Mouse (Mus musculus): ENCODE measurements around the gene Epas1.
A peak's percentile ranks its signal among the peaks of the same experiment; 100 is the strongest.

Epas1 gene

DNA sequence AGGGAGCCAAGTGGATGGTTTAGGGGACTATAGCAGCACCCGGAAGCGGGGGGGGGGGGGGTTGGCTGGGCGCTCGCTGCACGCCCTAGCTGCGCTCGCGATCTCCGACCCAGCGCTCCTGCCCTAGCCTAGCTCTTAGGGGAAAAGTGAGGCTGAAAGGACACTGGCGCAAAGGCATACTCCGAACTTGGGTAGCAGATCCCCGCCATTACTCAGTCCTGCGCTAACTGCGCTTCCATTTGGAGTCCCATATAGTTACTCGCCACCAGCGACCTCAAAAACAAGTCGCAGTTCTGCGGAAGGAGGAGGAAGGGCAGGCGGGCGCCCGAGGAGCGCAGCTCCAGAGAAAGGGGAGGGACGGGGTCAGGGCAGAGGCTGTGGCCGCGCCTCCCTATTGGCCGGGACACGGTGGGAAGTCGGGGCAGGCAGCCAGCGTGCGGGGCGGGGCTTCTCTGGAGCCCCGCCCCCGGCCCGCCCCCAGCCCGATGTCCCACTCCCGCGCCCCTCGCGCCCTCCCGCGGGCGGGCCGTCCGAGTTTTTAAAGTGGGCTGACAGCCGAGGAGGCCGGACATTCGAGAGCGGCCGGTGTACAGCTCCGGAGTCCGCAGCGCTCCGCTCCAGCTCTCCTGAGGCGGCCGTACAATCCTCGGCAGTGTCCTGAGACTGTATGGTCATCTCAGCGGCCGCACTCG lies at the start of gene Epas1:
TSS of gene Epas1 (plus strand) at position 571 of the 692 bp plus-strand sequence.
- peak; percentile 87 for DNase-seq (ENCODE audit: low spot score)

DNA sequence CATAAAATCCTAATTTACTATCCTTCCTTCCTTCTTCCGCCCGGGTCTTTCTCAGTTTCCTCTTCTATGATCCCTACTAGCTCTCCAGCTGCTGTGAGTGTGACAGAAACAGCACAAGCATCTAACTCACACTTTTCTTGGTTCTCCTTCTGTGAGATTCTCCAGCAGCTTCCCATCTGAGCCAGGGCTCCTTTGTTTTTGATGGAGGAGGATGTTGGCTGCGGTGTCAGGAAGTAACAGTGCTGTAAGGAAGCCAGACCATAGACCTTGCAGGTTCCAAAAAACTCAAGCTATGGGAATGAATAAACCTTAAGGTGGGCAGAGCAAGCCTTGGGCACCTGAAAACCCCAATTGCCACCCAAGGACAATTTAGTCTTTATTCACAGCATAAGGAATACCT lies 48.3 kb upstream of the Epas1 start:
- DNase-seq (ENCODE audit: low spot score): no peak

DNA sequence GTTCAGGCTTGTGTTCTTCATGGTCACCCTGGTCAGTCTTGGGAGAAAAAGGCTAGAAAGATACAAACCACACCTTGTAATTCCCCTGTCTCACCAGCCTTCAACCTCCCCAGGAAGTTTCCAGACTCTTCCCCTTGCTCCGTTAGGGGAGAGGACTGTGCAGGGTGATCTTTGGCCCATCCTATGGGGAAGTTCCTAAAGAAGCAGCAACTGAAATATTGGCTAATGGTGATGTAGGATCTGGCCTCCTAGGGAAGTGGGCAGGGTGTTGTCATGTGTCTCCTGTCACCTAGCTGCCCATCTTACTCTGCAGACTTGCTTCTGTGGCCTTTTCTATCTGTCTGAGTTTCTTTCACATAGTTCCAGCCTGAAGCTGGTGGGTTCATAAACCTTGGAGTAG lies 47.0 kb upstream of the Epas1 start:
- DNase-seq (ENCODE audit: low spot score): no peak

DNA sequence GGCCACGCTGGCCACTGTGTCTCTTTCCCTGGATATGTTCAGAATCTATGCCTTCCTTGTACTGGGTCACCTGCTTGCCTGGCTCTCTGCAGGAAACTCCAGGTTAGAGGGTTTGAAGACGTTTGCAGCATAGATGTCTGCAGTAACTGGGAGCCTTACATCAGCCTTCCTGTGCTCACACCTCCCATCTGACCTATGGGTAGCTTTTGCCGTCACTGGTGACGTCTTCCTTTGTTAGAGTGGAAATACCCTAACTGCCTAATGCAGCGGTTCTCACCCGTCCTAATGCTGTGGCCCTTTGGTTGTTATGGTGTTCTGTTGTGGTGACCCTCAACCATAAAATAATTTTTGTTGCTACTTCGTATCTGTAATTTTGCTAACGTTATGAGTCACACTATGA lies 43.7 kb upstream of the Epas1 start:
- DNase-seq (ENCODE audit: low spot score): no peak

DNA sequence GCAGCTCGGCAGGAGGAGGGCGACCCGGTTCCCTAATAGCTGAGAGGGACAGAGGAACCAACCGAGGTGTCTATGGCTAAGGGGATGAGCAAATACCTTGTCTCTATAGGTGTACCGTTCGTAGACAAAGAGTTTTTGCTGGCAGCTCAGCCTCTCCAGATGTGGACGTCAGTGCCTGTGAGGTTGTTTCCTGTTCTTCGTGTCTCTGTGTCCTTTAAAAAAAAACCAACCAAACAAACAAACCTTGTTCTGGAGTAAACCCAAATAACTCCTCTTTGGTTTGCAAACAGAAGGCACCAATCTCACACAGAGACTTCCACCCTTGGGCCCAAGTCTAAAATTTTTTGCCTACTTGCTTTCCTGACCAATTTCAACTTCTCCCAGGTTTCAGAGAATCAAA lies 43.1 kb upstream of the Epas1 start:
- no peak for DNase-seq (ENCODE audit: low spot score)

DNA sequence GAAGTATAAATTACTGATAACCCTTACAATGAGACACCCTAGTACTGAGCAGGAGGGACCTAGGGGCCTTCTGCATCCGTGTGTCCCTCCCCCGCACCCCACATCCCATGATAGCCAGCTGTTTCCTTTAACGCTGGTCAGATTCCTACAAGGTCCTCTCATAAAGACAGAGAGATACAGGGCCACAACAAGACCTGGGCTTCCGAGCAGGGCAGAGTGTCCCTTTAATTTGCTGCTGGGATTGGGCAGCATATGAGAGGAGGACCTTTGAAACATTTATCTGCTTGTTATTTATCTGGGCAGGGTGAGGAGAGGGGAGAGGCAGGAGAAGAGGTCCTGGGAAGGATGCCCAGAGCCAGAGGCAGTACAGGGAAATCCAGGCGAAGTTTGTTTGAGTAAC lies 41.6 kb upstream of the Epas1 start:
- no peak for DNase-seq (ENCODE audit: low spot score)

DNA sequence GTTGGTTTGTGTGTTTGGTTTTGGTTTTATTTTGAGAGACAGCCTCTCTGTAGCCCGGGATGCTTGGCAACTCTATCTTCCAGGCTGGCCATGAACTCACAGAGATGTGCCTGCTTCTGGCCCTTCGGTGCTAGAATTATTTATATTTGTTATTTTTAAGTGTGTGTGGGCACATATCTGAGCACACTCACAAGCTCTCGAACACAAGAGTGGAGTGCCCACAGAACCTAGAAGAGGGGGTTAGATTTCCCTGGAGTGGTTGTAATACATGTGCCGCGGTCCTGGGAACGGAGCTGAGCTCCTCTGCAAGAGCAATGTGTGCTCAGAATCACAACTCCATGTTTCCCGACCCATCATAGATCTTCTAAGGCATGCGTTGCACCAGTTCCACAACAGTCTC lies 40.9 kb upstream of the Epas1 start:
- no peak for DNase-seq (ENCODE audit: low spot score)

DNA sequence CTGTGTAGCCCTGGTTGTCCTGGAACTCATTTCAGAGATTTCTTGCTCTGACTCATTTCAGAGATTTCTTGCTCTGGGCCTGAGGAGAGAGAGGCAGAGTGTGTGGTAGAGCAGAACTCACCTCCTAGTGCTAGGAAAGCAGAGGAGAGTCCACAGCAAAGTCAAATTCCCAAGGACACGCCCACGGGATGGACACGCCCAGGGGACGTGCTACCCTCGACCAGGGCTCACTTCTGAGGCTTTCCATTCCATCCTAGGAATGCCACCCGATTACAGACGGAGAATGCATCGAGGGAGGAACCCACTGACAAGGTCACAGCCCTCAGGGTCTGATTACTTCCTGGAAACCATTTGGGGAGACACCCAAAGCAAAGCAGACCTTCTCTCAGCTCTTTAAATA lies 39.9 kb upstream of the Epas1 start:
- no peak for DNase-seq (ENCODE audit: low spot score)

DNA sequence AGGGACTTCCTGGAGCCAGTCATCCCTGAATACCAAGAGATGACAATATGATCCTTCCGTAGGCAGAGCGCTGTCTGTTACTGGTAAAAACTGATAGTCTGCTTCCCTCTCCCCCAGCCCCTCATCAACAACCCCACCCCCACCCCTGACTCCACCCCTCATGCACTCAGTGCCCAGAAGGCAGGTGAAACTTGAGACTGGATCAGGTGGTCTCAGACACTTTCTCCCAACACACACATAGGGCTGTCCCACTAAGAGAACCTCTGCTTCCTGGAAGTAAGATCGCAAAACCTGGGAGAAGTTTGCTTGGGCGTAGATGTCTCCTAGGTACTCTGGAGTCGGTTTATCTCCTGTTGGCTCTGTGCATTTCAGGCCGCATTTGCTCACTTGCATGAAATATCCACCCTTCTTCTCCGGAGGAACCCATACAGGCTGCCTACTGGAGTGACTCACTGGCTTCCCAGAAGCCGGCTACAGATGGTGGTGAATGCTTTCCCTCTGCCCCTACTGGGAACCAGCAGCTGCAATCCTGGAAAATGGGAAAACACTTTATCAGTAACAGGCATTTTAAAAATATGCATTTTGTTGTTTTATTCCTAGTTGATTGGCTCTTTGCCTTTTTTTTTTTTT lies 28.6 kb upstream of the Epas1 start:
- no peak for DNase-seq (ENCODE audit: low spot score)

DNA sequence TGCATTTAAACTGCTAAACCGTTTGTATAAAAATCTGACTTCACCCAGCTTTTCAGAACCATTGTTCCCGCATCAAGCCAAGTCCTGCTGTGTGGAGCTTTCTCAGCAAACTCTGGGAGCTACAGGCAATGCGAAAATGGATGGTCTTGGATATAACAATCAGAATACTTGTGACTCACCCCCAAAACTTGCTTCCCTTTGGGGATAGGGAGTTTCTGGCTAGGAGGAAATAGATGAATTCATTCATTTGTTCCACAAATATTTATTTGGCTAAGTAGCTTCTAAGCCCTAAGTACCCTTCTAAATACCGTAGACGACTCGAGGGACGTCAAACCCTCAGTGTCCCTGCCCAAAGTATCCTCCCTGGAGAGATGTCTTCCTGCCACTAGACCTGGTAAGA lies 27.0 kb upstream of the Epas1 start:
- no peak for DNase-seq (ENCODE audit: low spot score)

DNA sequence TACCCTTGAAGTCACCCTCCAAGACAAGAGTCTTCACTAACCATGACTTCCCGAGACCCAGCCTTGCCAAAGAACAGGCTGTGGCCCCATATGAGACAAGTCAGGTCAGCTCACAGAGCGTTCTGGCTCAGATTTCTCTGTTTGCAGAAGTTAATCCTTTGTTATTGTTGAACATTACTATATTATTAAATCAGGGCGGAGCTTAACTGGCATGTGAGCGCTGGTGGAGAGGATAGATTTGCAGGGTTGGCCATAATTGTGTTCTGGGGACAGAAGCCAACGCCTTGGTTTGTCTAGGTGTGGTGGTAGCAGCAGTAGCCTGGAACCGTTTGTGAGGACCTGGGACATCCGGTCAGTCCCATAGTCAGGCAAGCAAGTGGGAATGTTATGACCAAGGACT lies 26.5 kb upstream of the Epas1 start:
- DNase-seq (ENCODE audit: low spot score): no peak

DNA sequence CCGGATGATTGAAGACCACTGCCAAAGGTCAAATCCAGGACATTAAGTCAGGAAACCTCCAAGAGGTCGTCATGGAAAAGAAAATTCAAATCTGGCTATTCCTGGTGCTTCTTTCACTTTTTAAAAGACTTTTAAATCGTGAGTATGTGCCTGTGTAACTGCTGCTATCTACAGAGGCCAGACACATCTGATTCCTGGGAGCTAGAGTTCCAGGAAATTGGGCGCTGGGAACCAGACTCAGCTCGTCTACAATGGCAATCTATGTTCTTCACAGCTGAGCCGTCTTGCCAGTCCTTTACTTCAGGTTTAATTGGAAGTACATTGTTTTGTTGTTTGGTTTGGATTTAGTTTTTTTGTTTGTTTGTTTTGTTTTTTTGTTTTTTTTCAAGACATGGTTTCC lies 22.2 kb upstream of the Epas1 start:
- DNase-seq (ENCODE audit: low spot score): no peak

DNA sequence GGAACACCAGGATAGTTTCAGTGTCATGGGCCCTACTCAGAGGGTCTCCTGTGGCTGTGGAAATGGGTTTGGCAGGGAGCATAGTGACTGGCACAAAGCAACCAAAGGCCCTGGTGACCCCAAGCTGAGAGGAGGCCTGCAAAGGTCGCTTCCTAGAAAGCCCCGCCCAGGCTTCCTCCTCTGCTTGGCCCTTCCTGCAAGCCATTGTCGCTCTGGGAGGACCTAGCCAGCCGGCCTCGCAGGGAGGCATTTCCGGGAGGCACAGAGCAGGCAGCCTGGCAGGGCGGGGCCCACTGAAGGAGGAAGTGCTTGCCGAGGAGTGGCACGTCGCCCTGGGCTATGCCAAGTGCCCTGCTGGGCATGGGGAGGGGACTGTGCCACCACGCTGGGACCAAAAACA lies 21.5 kb upstream of the Epas1 start:
- DNase-seq (ENCODE audit: low spot score): peak; percentile 70

DNA sequence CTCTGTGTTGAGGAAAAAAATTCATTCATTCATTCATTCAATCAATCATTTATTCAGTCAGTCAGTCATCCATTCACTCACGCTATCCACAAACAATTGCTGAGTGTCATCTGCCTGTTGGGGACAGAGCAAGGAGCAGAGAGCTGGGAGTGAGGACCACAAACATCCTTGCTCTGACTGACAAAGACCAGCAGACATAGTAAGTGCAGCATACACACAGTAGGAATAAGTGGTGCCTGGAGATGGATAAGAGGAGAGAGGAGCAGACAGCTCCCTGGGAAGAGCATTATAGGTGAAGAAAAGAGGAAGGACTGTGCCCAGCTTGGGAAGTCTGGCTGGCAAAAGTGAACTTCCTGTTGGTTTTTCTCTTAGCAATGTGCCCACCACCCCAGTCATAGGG lies 21.0 kb upstream of the Epas1 start:
- DNase-seq (ENCODE audit: low spot score): no peak

DNA sequence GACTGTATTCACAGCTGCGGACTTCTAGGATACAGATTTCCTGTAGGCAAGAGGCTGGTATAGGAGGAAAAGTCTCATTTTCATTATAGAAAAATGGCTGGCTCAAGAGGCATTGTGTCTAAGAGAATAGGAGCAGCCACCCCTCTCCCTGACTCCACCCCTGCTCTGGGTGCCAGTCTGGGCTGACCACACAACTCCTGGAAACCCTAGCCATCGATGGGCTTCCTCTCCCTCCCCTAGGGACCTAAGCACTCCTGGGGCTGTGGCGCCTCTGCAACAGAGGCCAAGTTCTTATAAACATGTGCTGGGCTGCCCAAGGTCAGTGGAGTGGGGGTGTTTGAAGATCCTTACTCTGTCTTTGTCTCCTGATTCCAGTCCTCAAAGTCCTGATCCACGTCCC lies 19.9 kb upstream of the Epas1 start:
- no peak for DNase-seq (ENCODE audit: low spot score)

DNA sequence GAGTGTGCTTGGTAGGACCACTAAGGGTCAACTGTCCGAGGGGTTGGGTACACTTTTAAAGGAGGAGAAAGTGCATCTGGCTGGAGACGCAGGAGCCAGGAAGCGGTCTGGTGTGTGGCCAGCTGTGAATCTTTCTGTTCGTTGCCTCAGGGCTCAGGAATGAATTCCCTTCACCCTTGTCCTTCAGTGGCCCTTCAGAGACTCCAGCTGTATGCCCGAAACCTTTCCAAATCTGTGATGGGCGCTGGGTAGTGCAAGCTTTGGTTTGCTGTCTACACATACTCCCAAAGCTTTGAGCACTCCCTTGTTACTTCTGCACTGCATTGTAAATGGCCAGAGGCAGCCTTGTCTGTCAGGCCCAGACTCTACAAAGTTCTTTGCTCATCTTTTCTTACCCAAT lies 15.0 kb upstream of the Epas1 start:
- DNase-seq (ENCODE audit: low spot score): no peak

DNA sequence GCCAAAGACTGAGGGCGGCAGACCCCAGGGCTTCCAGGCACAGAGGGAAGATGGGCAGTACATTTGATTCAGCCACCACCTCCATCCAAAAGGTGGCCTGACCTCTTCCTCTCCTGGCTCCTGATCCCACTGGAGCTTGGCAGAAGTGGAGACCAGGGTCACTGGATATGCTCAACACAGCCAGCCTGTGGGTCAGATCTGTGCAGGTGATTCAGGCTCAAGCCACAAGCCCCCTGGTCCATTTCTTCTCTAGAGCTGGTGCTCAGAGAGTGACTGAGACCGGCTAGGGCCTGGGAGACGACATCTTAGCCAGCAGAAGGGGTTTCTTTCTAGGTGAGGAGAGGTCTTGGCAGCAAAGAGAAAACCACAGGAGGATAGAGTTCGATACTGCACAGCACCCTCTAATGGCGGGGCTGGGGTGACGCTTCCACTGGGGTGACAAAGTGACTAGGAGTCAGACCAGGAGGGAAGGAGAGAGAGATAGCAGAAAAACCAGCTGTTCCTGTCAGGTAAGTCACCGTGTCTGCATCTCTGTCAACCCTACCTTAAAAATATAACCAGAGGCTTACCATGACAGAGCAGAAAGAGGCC lies 10.1 kb upstream of the Epas1 start:
- no peak for DNase-seq (ENCODE audit: low spot score)

DNA sequence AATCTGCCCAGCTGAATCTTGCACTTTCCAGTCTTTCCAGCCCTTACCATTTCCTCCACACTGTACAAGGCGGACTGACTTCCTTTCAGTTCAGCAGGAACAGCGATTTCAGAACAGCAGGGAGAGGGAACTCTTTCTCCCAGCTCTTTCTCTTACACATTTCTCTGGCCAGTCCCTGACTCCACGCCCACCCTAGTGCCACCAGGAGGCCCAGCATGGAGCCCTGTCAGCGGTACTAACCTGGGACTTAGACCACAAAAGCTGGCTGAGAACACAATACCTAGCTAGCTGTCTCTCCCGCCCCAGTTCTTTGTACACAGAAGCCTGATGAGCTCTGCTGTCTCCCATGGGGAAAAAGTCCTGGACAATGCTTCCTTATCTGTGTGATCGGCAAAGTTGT lies 8.6 kb upstream of the Epas1 start:
- DNase-seq (ENCODE audit: low spot score): no peak

DNA sequence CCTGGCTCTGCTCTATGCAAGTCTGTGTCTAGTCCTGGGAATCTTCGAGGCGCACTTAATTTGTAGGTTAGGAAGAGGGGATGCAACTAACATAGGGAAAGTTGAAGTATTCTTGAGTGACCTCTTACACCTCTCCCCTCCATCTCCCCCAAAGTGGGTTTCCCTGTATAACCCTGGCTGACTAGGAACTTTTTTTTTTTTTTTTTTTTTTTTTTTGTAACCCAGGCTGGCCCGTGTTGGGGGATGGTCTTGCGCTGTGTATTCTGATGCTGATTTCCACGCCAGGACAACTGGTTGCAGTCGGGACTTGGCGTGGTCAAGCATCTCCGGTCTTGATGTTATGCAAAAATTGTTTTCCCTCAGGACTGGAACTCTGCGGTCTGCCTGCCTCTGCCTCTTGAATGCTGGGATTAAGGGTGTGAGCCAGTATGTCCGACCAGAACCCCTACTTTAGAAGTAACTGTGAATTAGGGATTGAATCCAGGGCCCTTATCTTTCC lies 2.1 kb upstream of the Epas1 start:
- DNase-seq (ENCODE audit: low spot score): no peak

DNA sequence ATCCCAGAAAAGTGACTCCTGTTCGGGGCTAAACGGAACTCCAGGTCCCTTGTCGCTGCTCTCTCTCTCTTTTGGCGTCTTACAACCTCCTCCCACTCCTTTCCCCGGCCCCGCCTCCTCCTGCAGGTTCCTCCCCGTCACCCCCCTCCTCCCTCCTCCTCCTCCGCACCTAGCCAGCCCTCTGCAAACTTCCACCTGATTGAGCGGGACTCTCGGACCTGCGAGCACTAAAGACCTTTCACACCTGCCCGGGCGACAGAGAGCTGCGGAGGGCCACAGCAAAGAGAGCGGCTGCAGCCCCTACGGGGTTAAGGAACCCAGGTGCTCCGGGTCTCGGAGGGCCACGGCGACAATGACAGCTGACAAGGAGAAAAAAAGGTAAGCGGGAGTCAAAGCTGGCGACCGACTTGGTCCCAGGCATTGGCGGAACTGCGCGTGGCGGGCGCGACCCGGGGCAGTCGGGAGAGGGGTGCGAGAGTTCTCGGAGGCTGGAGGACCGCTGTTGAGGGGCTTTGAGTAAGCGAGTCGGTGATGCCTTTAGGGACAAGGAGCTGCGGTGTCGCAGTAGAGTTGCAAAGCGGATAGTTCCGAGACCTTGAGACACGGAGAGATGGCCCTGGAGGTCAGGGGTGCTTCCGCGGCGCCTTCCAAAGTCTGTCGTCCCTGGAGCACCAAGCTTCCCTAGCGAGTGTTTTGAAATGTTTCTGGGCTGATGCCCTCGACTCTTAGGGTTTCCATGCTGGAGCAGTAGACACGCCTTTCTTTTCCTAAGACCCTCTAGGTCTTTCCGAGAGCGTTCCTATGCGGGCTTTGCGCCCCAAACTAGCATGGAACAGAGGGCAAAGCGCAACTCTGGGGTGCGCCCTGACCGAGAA lies 668 bp downstream of the Epas1 start:
- peak; percentile 34 for DNase-seq (ENCODE audit: low spot score)

DNA sequence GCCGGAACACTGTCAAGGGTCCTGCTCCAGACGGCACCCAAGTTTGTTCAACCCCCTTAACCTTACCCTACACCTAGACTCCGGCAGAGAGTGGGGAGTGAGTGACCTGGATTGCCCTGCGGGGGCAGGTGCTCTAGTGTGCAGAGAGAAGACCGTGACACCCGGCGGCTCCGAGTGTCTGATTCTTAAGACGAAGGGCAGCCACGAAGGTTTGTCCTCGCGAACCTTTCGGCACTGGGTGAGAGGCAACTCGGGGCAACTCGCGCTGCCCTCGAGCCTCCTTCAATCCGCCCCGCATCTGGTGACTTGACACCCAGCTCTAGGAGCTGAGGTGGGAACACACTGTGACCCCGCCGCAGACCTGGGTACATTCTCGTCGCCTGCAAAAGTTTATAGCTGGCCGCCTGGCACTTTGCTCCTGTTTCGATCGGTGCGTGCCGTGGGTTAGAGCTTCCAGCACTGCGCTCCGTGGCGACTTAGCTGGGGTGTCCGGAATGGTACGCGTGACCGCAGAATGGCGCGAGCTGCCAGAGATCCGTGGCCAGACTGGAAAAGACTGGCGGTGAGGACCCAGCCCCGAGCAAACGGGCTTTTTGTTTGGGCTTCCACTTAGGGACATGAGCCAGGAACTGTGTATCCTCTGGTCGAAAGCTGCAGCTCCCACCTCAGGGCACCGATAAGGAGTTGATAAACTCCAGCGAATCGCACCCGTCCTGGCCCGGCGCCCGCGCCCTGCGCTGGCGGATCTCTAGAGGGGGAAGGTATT lies 1.5 kb downstream of the Epas1 start:
- peak; percentile 37 for DNase-seq (ENCODE audit: low spot score)
